Mouse (Mus musculus): ENCODE results near the gene Nhlrc3.
A peak's percentile ranks its signal among the peaks of the same experiment; 100 is the strongest.

DNA sequence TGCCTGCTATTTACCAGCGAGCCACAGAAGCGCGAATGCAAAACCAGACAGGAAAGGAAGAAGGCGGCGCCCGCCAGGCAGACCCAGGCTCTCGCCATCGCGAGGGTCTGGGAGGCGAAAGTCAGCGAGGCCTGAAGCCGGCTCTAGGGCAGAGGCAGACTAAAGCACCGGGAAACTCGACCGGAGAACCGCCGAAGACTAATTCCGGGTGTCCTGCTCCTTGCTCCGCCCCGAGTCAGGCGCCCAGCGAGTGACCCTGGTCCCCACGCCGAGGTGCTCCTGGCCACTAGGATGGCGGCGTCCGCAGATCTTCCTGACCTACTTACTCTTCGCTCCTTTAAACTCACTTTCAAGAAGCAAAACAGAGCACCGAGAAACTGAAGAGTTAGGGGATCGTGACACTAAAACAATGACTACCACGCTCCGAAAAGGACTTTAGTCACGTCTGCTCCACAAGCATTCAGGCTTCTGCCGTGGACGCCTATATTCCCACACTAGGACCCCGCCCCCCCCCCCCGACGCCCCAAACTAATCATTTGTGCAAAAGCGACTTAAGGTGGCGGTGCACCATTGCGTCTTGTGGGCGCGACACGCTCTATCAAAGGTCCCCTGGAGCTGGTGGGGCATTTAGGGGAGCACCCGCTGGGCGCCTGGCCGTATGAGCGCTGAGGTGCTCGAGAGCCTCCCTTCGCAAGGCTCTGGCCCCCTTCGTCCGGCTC is at the start of gene Nhlrc3, which contains the start of gene Proser1:
- TF ChIP-seq CTCF (IDR thresholded peaks at IDR 0.05; ENCODE audit: low read depth): no peak; the same call in 1 of the 2 replicates
- peak; percentile 93 for TF ChIP-seq EP300 (optimal IDR thresholded peaks at IDR 0.05)

Measured in stomach, postnatal 0 days (tissue).